9 mouse cellular contexts compared by ENCODE assay signal in the genomic region with DNA sequence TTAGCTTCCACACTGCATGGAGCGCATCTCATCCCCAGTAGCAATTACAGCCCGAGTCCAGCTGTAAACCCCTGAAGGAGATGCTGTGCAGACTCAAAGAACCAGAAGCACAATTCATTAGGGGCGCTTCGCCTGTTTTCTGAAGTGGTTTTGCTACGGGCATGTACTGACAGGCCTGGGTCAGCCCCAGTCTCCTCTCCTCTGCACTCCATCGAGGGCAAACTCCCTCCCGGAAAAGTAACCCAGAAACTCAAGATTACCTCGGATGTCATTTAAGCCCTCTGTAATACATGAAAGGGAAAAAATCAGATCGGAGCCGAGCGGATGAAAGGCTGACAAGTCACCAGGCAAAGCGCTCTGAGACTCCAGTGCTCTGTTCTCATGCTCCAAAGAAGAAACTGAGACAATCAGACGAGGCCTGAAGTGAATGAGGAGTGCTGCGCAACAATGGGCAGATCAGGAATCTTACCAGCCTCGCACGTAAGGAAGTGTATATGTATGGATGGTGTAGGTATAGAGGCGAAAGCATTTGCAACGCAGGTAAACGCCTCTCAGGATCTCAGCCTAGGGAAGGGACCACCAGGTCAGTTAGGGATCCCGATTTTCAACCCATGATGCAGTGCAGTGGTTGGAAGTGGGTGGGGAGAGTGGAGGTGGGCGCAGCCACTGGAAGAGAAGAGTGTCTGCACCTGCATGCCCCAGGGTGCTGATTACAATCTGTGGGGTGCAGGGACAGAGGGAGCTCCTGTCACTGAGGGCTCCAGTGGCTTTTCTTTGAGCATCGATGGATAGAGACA.
A peak's percentile ranks its signal among the peaks of the same experiment; 100 is the strongest.
DNase-seq lines count a peak whose midpoint lies in the region; ATAC-seq lines count a peak whose summit lies in the region.
"Had no signal": no experiment of that assay in that cellular context is flagged by ENCODE, and none has a peak within 500 bp of the region (broad histone marks: within the 10 kb centered on the region; RNA-seq: fewer than 3 reads in every experiment).

No protein-coding gene starts in this region.

- 51% methylated on average over 22 of the region's 22 CpGs for WGBS in heart, embryonic 11.5 days (ENCODE audit: insufficient replicate concordance)
- WGBS in embryonic facial prominence, embryonic 12.5 days = 39% methylated on average over 22 of the region's 22 CpGs
- WGBS in hindbrain, embryonic 14.5 days = 27% methylated on average over 22 of the region's 22 CpGs
- WGBS in neural tube, embryonic 12.5 days = 23% methylated on average over 22 of the region's 22 CpGs

- no peaks in the 10 kb centered on the region for H3K9me3 ChIP-seq in heart, embryonic 11.5 days (replicated peaks; ENCODE audit: control insufficient read depth, low read length)
- no peaks in the 10 kb centered on the region for H3K9me3 ChIP-seq in embryonic facial prominence, embryonic 12.5 days
- H3K9me3 ChIP-seq in hindbrain, embryonic 14.5 days (ENCODE audit: control insufficient read depth, low read length) = no peaks in the 10 kb centered on the region
- H3K9me3 ChIP-seq in neural tube, embryonic 12.5 days = no peaks in the 10 kb centered on the region

- H3K27me3 ChIP-seq in heart, embryonic 11.5 days (ENCODE audit: control insufficient read depth, insufficient read depth, low read length) = no peaks in the 10 kb centered on the region
- no peaks in the 10 kb centered on the region for H3K27me3 ChIP-seq in embryonic facial prominence, embryonic 12.5 days
- H3K27me3 ChIP-seq in hindbrain, embryonic 14.5 days (ENCODE audit: control insufficient read depth, insufficient read depth, low read length) = no peaks in the 10 kb centered on the region
- no peaks in the 10 kb centered on the region for H3K27me3 ChIP-seq in neural tube, embryonic 12.5 days (replicated peaks)

- no peak overlapping the region for H3K9ac ChIP-seq in heart, embryonic 11.5 days (ENCODE audit: low read depth, low read length)
- no peak overlapping the region for H3K9ac ChIP-seq in embryonic facial prominence, embryonic 12.5 days
- H3K9ac ChIP-seq in hindbrain, embryonic 14.5 days = peak overlapping the region; percentile 12; the same call in 1 of the 2 replicates
- H3K9ac ChIP-seq in neural tube, embryonic 12.5 days = no peak overlapping the region

- H3K4me2 ChIP-seq in heart, embryonic 11.5 days = peak overlapping the region; percentile 1; the same call in 1 of the 2 replicates
- 0 out of 2 replicates have a peak overlapping the region, but pooled peaks have one; percentile 1 for H3K4me2 ChIP-seq in embryonic facial prominence, embryonic 12.5 days (replicated peaks)
- H3K4me2 ChIP-seq in hindbrain, embryonic 14.5 days (replicated peaks) = peak overlapping the region; percentile 26
- H3K4me2 ChIP-seq in neural tube, embryonic 12.5 days (replicated peaks) = peak overlapping the region; percentile 48

- DNase-seq in heart, adult 8-10 months (ENCODE audit: low spot score) = no peak
- DNase-seq in hindbrain, embryonic 14.5 days (ENCODE audit: low spot score) = no peak
- DNase-seq in gastrocnemius, postnatal 4 days (ENCODE audit: low spot score in 2 of 2) = no peak
- no peak for DNase-seq in thymus, postnatal 25 days
- no peak for DNase-seq in thymus, postnatal 36 days
- DNase-seq: lung, postnatal 4 days had no signal

- H3K36me3 ChIP-seq in heart, embryonic 11.5 days (ENCODE audit: control insufficient read depth, insufficient read depth, low read length) = no peaks in the 10 kb centered on the region
- H3K36me3 ChIP-seq in embryonic facial prominence, embryonic 12.5 days = no peaks in the 10 kb centered on the region
- no peaks in the 10 kb centered on the region for H3K36me3 ChIP-seq in hindbrain, embryonic 14.5 days (replicated peaks; ENCODE audit: control insufficient read depth, insufficient read depth)
- H3K36me3 ChIP-seq in neural tube, embryonic 12.5 days = no peaks in the 10 kb centered on the region

- 0 out of 2 replicates have a peak, but pooled peaks cover 3% of the 10 kb centered on the region for H3K4me1 ChIP-seq in heart, embryonic 11.5 days (ENCODE audit: control insufficient read depth, insufficient read depth, low read length)
- H3K4me1 ChIP-seq in embryonic facial prominence, embryonic 12.5 days = peaks cover 35% of the 10 kb centered on the region
- peaks cover 35% of the 10 kb centered on the region for H3K4me1 ChIP-seq in hindbrain, embryonic 14.5 days (replicated peaks; ENCODE audit: control insufficient read depth, insufficient read depth, low read length)
- peaks cover 34% of the 10 kb centered on the region for H3K4me1 ChIP-seq in neural tube, embryonic 12.5 days

- no peak overlapping the region for H3K27ac ChIP-seq in heart, embryonic 11.5 days (ENCODE audit: low read depth, low read length)
- H3K27ac ChIP-seq in embryonic facial prominence, embryonic 12.5 days = 0 out of 2 replicates have a peak overlapping the region, but pooled peaks have one; percentile 54
- peak overlapping the region; percentile 27 for H3K27ac ChIP-seq in hindbrain, embryonic 14.5 days
- H3K27ac ChIP-seq in neural tube, embryonic 12.5 days = no peak overlapping the region

- no peak for ATAC-seq in heart, embryonic 11.5 days (replicated peaks; ENCODE audit: insufficient number of reproducible peaks, low FRiP score, low TSS enrichment)
- ATAC-seq in embryonic facial prominence, embryonic 12.5 days (ENCODE audit: insufficient number of reproducible peaks, insufficient read depth, low FRiP score, low TSS enrichment) = 0 out of 2 replicates have a peak, but pooled peaks have one; percentile 59
- no peak for ATAC-seq in hindbrain, embryonic 14.5 days (ENCODE audit: low FRiP score)
- peak; percentile 14; the same call in 1 of the 2 replicates for ATAC-seq in neural tube, embryonic 12.5 days (ENCODE audit: low FRiP score, low read depth)

- no peak overlapping the region for H3K4me3 ChIP-seq in heart, embryonic 11.5 days (ENCODE audit: low read depth, low read length)
- H3K4me3 ChIP-seq in embryonic facial prominence, embryonic 12.5 days = no peak overlapping the region
- H3K4me3 ChIP-seq in hindbrain, embryonic 14.5 days (replicated peaks; ENCODE audit: low read length) = no peak overlapping the region
- H3K4me3 ChIP-seq in neural tube, embryonic 12.5 days = no peak overlapping the region

Comparison
In these comparisons a context has a peak if more than half of its experiments do, and no peak if none do; other contexts are left out.
1. ATAC-seq: peak in embryonic facial prominence, embryonic 12.5 days (single experiment) and neural tube, embryonic 12.5 days (single experiment); none in heart, embryonic 11.5 days (single experiment) and hindbrain, embryonic 14.5 days (single experiment).
2. H3K27ac ChIP-seq: peak in embryonic facial prominence, embryonic 12.5 days (single experiment) and hindbrain, embryonic 14.5 days (single experiment); none in heart, embryonic 11.5 days (single experiment) and neural tube, embryonic 12.5 days (single experiment).
3. Peak in every context shown above with its lines, with median percentiles within 50 percentile points of each other: H3K4me2 ChIP-seq.